Mouse (Mus musculus): Measurements from ENCODE around the gene Ctsr. TPM values are rescaled to one million over a fixed set of nuclear protein-coding genes. Genes with fewer than 3 reads are reported as not detected.
"Not testable (repeated sequence)": the region's sequence is repeated elsewhere in the genome, so short reads cannot be mapped to it uniquely, and the experiment has no call there.

The Ctsr gene
- total RNA-seq (2014; rRNA removed): not detected in 2 replicates
- not detected in 2 replicates for polyA plus RNA-seq (2015; fragmentation: Nextera tagmentation; extraction: Ambion mirVana)

- ATAC-seq (no peak), DNase-seq (ENCODE audit: low spot score) (no peak)
- no peaks in the 10 kb centered on the region for H3K36me3 ChIP-seq (ENCODE audit: insufficient read depth, low read length)
- TF ChIP-seq CTCF (IDR thresholded peaks at IDR 0.05; ENCODE audit: low read depth): no peak
- peaks cover 18% of the 10 kb centered on the region; the same call in 1 of the 2 replicates for H3K9me3 ChIP-seq (ENCODE audit: low read length)
- H3K4me1 ChIP-seq (ENCODE audit: insufficient read depth, low read length): no peaks in the 10 kb centered on the region
- no peak within 1 kb of the TSS for H3K4me2 ChIP-seq (ENCODE audit: low read depth, low read length)
- no peak within 1 kb of the TSS for H3K27ac ChIP-seq
- no peaks in the 10 kb centered on the region for H3K27me3 ChIP-seq (ENCODE audit: insufficient read depth, low read length)
- H3K9ac ChIP-seq (replicated peaks; ENCODE audit: low read length): no peak within 1 kb of the TSS
- WGBS: 72% methylated on average over 1 of the region's 1 CpGs
- H3K4me3 ChIP-seq (ENCODE audit: low read length): no peak within 1 kb of the TSS
Observed at GRCm38 (mm10) chr13:61164156-61164555, at the start of gene Ctsr. Gene Ctsr (minus strand): TSS chr13:61164256.

- H3K9ac ChIP-seq (replicated peaks; ENCODE audit: low read length): no peak within 1 kb of the TSS
- ATAC-seq: no peak
- H3K9me3 ChIP-seq (ENCODE audit: low read length): peaks cover 23% of the 10 kb centered on the region; the same call in 1 of the 2 replicates
- no peaks in the 10 kb centered on the region for H3K27me3 ChIP-seq (ENCODE audit: insufficient read depth, low read length)
- no peak within 1 kb of the TSS for H3K27ac ChIP-seq
- no peaks in the 10 kb centered on the region for H3K4me1 ChIP-seq (ENCODE audit: insufficient read depth, low read length)
- no peak within 1 kb of the TSS for H3K4me2 ChIP-seq (ENCODE audit: low read depth, low read length)
- 90% methylated on average over 3 of the region's 3 CpGs for WGBS
- no peak for DNase-seq (ENCODE audit: low spot score)
- H3K4me3 ChIP-seq (ENCODE audit: low read length): no peak within 1 kb of the TSS
- TF ChIP-seq CTCF (IDR thresholded peaks at IDR 0.05; ENCODE audit: low read depth): no peak
- H3K36me3 ChIP-seq (ENCODE audit: insufficient read depth, low read length): no peaks in the 10 kb centered on the region
Observed at GRCm38 (mm10) chr13:61203310-61203709, 39.3 kb upstream of the Ctsr start, which contains the start of gene Cts6. Gene Cts6 (minus strand): TSS chr13:61203410.

- not testable (repeated sequence) for H3K27me3 ChIP-seq (ENCODE audit: insufficient read depth, low read length); H3K27ac ChIP-seq; H3K9me3 ChIP-seq (ENCODE audit: low read length); H3K9ac ChIP-seq (replicated peaks; ENCODE audit: low read length); H3K4me2 ChIP-seq (ENCODE audit: low read depth, low read length); DNase-seq (ENCODE audit: low spot score); H3K36me3 ChIP-seq (ENCODE audit: insufficient read depth, low read length); H3K4me1 ChIP-seq (ENCODE audit: insufficient read depth, low read length); H3K4me3 ChIP-seq (ENCODE audit: low read length); ATAC-seq
- WGBS: 81% methylated on average over 5 of the region's 5 CpGs
Observed at GRCm38 (mm10) chr13:61185151-61185933, 21.3 kb upstream of the Ctsr start.

- no peak overlapping the region for H3K4me3 ChIP-seq (ENCODE audit: low read length)
- no peak for DNase-seq (ENCODE audit: low spot score)
- no peak overlapping the region for H3K4me2 ChIP-seq (ENCODE audit: low read depth, low read length)
- H3K27ac ChIP-seq: no peak overlapping the region
- H3K36me3 ChIP-seq (ENCODE audit: insufficient read depth, low read length): no peaks in the 10 kb centered on the region
- no peaks in the 10 kb centered on the region for H3K27me3 ChIP-seq (ENCODE audit: insufficient read depth, low read length)
- TF ChIP-seq CTCF (IDR thresholded peaks at IDR 0.05; ENCODE audit: low read depth): no peak
- H3K4me1 ChIP-seq (ENCODE audit: insufficient read depth, low read length): no peaks in the 10 kb centered on the region
- peaks cover 16% of the 10 kb centered on the region; the same call in 1 of the 2 replicates for H3K9me3 ChIP-seq (ENCODE audit: low read length)
- no peak overlapping the region for H3K9ac ChIP-seq (replicated peaks; ENCODE audit: low read length)
- WGBS: 84% methylated on average over 4 of the region's 4 CpGs
- ATAC-seq: no peak
Observed at GRCm38 (mm10) chr13:61164622-61165021, 566 bp upstream of the Ctsr start.

Other genes starting within 250 kb of the Ctsr start
- not detected in 2 replicates for gene Gm49393, start 228.7 kb downstream of the Ctsr start, total RNA-seq (2014; rRNA removed)
- not detected in 2 replicates for gene Gm49393, start 228.7 kb downstream of the Ctsr start, polyA plus RNA-seq (2015; fragmentation: Nextera tagmentation; extraction: Ambion mirVana)
- 4.1 TPM in 1 of 2 replicates, not detected in the other for gene Gm49391, start 227.7 kb downstream of the Ctsr start, total RNA-seq (2014; rRNA removed)
- 0.88 TPM in 2 replicates for gene Gm49391, start 227.7 kb downstream of the Ctsr start, polyA plus RNA-seq (2015; fragmentation: Nextera tagmentation; extraction: Ambion mirVana)
- gene Ctla2a, start 227.6 kb downstream of the Ctsr start, total RNA-seq (2014; rRNA removed): 4.3 and 15.3 TPM in 2 replicates
- 38.0 and 40.2 TPM in 2 replicates for gene Ctla2a, start 227.6 kb downstream of the Ctsr start, polyA plus RNA-seq (2015; fragmentation: Nextera tagmentation; extraction: Ambion mirVana)
- gene Tpbpa, start 222.3 kb downstream of the Ctsr start, total RNA-seq (2014; rRNA removed): not detected in 2 replicates
- not detected in 2 replicates for gene Tpbpa, start 222.3 kb downstream of the Ctsr start, polyA plus RNA-seq (2015; fragmentation: Nextera tagmentation; extraction: Ambion mirVana)
- gene Ctsj, start 158.3 kb downstream of the Ctsr start, total RNA-seq (2014; rRNA removed): not detected in 2 replicates
- not detected in 2 replicates for gene Ctsj, start 158.3 kb downstream of the Ctsr start, polyA plus RNA-seq (2015; fragmentation: Nextera tagmentation; extraction: Ambion mirVana)
- gene Ctsq, start 123.6 kb downstream of the Ctsr start, total RNA-seq (2014; rRNA removed): not detected in 2 replicates
- gene Ctsq, start 123.6 kb downstream of the Ctsr start, polyA plus RNA-seq (2015; fragmentation: Nextera tagmentation; extraction: Ambion mirVana): not detected in 2 replicates
- gene Cts6, start 39.2 kb upstream of the Ctsr start, total RNA-seq (2014; rRNA removed): not detected in 2 replicates
- gene Cts6, start 39.2 kb upstream of the Ctsr start, polyA plus RNA-seq (2015; fragmentation: Nextera tagmentation; extraction: Ambion mirVana): not detected in 2 replicates
- not detected in 2 replicates for gene Cts8, start 91.1 kb upstream of the Ctsr start, total RNA-seq (2014; rRNA removed)
- not detected in 2 replicates for gene Cts8, start 91.1 kb upstream of the Ctsr start, polyA plus RNA-seq (2015; fragmentation: Nextera tagmentation; extraction: Ambion mirVana)
- gene Gm49398, start 124.6 kb upstream of the Ctsr start, total RNA-seq (2014; rRNA removed): not detected in 2 replicates
- gene Gm49398, start 124.6 kb upstream of the Ctsr start, polyA plus RNA-seq (2015; fragmentation: Nextera tagmentation; extraction: Ambion mirVana): not detected in 2 replicates
- gene Cts7, start 193.9 kb upstream of the Ctsr start, total RNA-seq (2014; rRNA removed): not detected in 2 replicates
- not detected in 2 replicates for gene Cts7, start 193.9 kb upstream of the Ctsr start, polyA plus RNA-seq (2015; fragmentation: Nextera tagmentation; extraction: Ambion mirVana)

Data from hindbrain, postnatal 0 days (tissue).